Mouse (Mus musculus) 416B (cell line): ENCODE data around the gene Keap1.

Experiments used
- DNase-seq: peaks from one replicate; pipeline ENCODE4 v3.0.0; 2011; ENCODE audit warnings: low read depth

Keap1 gene

GRCm38 (mm10) chr9:21195736-21196505, 43.2 kb downstream of the Keap1 start:
- peak; percentile 59 for DNase-seq

DNA sequence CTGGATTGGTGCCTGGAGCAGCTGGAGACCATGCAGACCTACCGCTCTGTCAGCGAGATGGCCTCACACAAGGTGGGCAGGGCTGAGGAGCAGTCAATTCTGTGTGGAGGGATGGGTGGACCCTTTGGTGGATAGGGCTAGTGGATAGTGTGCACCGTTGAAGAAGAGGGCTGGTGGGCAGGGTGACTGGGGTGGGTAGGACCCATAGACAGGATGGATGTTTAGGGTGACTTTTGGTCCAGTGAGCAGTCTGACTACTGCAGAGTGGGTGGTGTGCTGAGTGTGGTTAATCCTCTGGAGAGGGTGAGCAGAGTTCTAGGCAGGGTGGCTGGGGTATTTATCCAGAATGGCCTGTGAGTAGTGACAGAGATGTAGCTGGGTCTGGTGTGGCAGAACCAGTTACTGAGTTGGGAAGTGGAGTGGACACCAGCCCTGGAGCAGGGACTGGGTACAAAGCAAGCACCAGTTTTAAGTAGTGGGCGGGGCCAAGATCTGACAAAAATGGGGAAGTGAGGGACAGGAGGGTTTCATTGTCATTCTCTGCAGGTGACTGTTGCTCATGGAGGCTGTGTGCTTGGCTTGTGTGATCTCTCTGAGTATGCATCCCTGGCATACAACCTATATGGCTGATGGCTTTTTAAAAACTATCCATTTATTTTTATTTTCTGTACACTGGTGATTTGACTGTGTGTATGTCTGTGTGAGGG, 44.2 kb downstream of the Keap1 start:
- DNase-seq = peak; percentile 51

DNA sequence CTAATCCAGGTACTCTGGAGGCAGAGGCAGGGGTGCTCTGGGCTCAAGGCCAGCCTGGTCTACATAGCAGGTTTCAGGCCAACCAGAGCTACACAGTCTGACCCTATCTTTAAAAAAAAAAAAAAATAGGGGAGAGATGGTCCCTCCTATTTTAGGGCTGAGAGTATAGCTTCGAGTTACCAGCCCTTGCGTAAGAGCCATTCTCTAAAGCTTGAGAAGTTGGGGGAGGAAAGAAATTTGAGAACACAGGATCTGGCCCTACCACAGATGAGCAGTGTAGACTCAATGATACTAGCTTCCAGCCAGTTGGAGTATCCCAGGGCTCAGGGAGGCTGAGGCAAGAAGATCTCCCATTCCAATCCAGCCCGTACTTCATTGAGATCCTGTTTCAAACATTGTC, 45.4 kb downstream of the Keap1 start:
- DNase-seq = peak; percentile 83

- DNase-seq = no peak
These were observed 48.5 kb downstream of the Keap1 start for GRCm38 (mm10) chr9:21190670-21191069.

- peak; percentile 74 for DNase-seq
These were observed 49.3 kb downstream of the Keap1 start for GRCm38 (mm10) chr9:21189905-21190304.

- DNase-seq = no peak
These were observed 53.7 kb downstream of the Keap1 start for GRCm38 (mm10) chr9:21185436-21185835.

DNA sequence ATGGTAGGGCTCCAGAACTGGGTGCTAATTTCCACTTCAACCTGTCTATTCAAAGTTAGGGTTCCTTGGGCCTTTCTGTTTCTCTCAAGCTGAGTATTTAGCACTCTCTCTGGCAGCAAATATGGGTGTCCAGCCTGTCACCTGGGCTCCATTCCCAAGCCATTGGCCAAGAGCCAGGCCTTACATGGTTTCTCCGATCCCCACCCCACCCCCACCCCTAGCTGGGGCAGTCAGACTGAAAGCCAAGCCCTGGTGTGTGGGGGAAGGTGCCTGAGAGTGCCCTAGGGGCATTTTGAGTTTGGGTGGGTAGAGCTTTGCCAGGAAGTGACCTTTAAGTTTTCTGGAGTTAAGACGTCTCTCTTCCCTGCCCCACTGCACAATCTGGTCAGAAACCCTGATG, 54.4 kb downstream of the Keap1 start:
- no peak for DNase-seq

DNA sequence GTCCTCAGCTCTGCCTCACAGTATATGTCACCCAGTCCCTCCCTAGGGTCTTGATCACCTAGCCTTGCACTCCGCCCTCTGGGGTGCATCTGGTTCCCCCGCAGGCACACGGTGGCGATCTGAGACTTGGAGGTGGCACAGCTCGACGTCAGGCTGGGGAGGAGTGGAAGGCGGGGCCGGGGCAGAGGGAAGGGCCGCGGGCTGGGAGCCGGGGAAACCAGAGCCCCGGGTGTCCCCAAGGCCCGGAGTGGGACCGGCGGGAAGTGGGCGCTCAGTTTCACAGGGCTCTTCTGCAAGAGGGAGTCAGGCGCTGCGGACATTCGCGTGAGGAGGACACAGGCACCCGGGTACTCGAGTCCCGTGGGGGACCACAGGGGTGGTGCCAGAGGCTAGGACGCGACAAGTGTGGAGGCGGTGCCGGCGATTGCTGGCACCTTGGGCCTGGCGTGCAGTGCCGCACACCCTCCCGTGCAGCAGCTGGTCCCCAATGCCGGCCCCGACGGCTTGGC, 55.2 kb downstream of the Keap1 start:
- peak; percentile 83 for DNase-seq

GRCm38 (mm10) chr9:21183421-21183820, 55.7 kb downstream of the Keap1 start:
- peak; percentile 80 for DNase-seq

DNA sequence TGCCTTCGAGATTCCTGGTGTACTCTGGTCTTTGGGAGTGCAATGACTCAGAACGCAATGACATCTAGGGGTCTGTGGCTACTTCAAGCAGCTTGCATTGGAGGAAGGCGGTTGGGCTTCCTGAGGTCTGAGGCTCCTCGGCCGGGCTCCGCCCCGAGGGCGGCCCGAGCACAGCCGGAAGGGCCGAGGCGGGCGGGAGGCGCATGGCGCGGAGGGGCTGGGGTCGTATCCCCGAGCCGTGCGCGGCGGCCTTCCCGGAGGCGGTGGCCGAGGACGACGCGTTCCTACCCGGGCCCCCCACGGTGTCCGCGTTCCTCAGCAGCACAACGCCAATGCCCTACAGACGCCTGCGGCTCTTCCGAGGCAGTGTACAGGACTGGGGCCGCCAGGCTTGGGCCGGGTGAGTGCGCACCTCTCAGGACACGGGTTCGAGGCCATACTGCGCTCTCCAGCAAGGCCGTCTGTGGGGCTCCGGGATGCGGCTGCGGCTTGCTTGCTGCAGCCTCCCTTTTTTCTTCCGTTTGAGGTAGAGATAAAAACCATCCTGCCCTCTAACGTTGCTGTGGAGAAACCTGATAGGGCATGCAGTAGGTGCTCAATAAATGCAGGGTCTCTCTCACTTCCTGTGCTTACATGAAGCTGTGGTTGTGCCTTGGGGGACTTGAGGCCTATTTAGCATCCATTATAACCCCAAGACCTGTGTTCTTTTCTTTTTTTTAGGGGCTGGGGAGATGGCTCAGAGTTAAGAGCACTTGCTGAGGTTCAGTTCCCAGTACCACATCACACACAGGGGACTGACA, 57.5 kb downstream of the Keap1 start:
- peak; percentile 90 for DNase-seq

DNA sequence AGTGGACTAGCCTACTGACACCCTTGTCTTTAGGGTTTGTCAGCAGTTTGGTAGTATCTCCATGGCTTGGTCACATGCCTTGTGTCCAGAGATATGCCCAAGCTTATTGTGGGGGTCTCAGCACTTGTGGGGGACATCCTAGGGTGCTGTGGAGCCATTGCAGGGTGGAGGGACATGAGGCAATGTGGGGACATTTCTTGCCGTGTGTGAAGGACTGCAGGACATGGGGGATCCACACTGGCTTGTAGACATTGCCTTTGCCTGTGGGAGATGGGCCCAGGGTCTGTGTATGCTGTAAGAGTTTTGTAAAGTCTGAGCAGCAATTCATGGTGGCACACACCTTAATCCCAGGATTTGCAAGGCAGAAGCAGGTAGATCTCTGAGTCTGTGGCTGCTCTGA, 58.3 kb downstream of the Keap1 start:
- DNase-seq = no peak

DNA sequence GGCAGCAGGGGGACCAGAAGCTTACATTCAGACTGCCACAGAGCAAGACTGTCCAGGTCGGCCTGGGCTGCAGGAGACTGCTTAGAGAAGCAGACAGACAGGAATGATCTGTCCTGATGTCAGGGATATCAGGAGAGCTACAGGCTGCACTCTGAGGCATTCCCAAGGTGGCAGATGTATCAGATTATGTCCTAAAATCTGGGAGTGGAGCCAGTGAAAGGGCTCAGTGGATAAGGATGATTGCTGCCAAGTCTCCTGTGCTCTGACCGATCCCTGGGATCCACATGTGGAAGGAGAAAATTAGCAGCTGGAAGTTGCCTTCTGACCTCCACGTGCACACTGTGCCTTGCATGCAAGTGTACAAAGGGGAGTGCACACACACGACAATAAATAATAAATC, 58.8 kb downstream of the Keap1 start:
- DNase-seq = no peak
